Mouse (Mus musculus): ENCODE data around the gene Ociad2. TPM values are rescaled to one million over a fixed set of nuclear protein-coding genes. Genes with fewer than 3 reads are reported as not detected.

Gene Ociad2
- total RNA-seq, 2 experiments from 2014 or later, result 67.0 to 74.9 TPM

Other genes starting within 250 kb of the Ociad2 start
- gene Fryl, start 84.4 kb downstream of the Ociad2 start, total RNA-seq (2021), result 10 to 100 TPM; 13.5 to 14.0 TPM
- gene Ociad1, start 48.2 kb downstream of the Ociad2 start, total RNA-seq (2021), result 100 to 1,000 TPM; 142 to 150 TPM
- not detected for gene Cwh43, start 65.0 kb upstream of the Ociad2 start, total RNA-seq (2021)
- gene Dcun1d4, start 140.0 kb upstream of the Ociad2 start, total RNA-seq (2021), result 10 to 100 TPM; 10.8 to 11.1 TPM

All from gastrocnemius, adult 18-20 months (tissue).